Mouse (Mus musculus): Measurements from ENCODE around the gene Gm20518.

Gene Gm20518

DNA sequence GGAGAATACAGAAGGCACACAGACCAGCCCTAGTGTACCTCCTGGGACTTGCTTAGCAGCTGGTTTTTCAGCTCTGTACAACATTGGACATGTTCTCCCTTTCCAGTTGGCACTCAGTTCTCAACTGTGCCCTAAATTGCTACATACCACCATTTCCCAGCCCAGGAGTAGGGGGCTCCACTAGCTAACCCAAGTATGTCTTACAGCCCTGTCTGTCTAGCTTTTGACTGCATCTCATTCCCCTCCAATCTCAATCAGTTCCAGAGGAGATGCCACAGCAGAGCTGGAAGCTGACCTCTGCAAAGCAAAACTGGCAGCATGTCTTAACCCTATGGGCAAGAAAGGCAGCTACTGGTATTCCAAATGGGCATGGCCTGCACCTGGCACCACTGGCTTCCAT is 4.6 kb upstream of the Gm20518 start:
- no peak for DNase-seq (ENCODE audit: low spot score)

- no peak for DNase-seq (ENCODE audit: low spot score)
Observed at GRCm38 (mm10) chr16:17893923-17894322, 2.5 kb upstream of the Gm20518 start, which contains the start of gene Tssk1. TSS of gene Tssk1 (plus strand) at chr16:17894223.

DNA sequence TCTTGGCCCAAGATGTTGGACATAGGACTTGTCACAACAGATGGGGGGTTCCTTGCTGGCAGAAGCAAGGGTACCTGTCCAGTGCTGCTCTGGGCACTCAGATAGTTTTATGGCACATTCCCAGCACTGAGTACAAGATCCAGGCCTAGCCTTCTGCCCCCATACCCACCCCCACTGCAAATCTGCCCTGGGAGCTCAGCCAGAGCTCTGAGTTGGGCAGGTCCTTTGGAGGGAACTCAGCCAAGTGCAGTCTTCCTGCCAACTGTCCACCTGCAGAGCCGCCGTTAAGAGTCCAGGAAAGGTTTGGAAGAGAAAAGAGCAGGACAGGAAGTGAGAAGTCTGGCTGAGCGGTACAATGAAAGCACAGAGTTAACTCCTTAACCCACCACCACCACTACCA is 1.1 kb upstream of the Gm20518 start:
- no peak for DNase-seq (ENCODE audit: low spot score)

GRCm38 (mm10) chr16:17890917-17891566 is 429 bp downstream of the Gm20518 start:
- no peak for DNase-seq (ENCODE audit: low spot score)

GRCm38 (mm10) chr16:17890342-17890727 is 1.1 kb downstream of the Gm20518 start:
- no peak for DNase-seq (ENCODE audit: low spot score)

- no peak for DNase-seq (ENCODE audit: low spot score)
Observed at GRCm38 (mm10) chr16:17889689-17890341, 1.7 kb downstream of the Gm20518 start.

DNA sequence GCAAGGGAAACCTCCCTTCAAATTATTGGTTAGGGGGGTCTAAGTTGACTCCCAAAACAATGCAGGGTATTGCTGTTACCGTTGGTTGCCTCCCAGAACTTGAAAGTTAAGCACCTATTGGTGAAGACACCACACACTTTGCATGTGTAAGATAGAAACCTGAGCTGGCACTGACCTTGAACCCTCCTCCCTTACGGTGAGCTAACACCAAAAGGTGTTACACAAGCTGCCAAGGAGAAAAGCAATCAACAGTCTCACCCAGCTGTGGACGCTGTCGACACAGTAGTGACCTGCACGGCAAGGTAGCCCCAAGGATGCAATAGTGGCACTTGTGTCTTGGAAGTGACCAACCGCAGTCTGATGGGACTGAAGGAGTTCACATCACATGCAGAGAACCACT is 7.4 kb downstream of the Gm20518 start:
- no peak for DNase-seq (ENCODE audit: low spot score)

DNA sequence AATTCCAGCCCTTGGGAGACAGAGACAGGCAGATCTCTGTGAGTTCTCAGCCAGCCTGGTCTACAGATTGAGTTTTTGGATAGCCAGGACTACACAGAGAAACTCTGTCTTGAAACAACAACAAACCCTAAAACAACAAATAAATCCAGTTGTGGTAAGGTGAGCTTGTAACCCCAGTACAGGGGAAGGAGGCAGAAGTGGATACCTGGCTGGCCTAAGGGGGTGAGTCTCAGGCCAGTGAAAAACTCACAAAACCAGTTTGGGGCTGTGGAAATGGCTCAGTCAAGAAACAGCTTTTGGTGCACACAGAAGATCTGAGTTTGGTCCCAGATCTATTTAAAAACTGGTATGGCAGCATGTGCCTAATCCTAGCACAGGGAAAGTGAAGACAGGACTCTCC is 9.3 kb downstream of the Gm20518 start:
- DNase-seq (ENCODE audit: low spot score) = no peak

DNA sequence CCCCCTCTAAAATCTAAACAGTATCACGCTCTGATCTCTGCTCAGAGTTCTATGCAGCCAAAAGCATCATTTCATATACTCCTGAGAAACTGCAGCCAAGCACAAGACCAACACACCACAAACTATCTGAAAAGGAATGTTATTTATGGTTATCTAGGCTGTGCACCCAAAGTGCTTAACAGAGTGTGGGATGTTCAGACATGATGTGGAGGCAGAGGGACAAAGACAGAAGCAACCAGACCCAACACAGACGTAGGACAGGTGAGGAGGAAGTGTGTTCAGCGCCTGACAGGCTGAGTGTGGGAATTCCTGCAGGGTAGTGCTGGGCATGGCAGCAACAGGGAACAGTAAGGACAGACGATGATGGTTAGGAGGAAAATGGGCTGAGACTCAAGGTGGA is 11.9 kb downstream of the Gm20518 start:
- DNase-seq (ENCODE audit: low spot score) = no peak

- DNase-seq (ENCODE audit: low spot score) = no peak
Observed at GRCm38 (mm10) chr16:17876096-17876495, 15.4 kb downstream of the Gm20518 start.

DNA sequence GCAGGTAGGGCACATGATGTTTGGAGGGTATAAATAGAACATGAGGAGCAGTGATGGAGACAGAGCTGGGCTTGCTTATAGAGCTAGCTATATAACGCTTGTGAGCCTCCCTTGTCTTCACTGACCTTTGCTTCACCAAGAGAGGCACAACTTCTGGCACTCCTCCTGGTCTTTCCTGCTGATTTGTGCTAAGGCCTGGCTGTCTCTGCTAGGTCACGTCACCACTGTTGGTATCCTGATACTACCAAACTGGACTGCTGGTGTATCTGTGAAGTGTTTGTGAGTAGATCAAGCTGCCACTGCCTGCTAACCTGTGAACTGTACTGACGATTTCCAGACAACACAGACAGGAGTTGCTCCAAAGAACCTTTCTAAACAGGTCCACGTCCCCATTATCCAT is 16.3 kb downstream of the Gm20518 start:
- DNase-seq (ENCODE audit: low spot score) = no peak

DNA sequence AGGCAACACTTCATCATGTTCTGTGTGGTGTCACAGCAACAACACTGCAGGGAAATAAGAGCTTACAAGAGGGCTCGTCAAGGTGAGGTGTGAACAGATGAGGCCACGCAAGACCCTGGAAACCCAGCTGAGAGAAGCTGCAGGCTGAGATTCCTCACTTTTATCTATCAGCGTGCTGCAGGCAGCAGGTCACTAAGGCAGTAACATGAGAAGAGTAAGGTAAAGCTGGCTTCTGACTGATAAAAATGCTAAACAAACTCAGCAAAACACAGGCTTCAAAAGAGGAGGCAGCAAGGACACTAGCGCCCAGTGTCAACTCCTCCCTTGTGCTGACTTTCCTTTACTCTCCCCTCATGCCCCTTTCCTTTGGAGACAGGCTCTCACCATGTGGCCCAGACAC is 18.5 kb downstream of the Gm20518 start:
- no peak for DNase-seq (ENCODE audit: low spot score)

GRCm38 (mm10) chr16:17871248-17871647 is 20.2 kb downstream of the Gm20518 start:
- no peak for DNase-seq (ENCODE audit: low spot score)

DNA sequence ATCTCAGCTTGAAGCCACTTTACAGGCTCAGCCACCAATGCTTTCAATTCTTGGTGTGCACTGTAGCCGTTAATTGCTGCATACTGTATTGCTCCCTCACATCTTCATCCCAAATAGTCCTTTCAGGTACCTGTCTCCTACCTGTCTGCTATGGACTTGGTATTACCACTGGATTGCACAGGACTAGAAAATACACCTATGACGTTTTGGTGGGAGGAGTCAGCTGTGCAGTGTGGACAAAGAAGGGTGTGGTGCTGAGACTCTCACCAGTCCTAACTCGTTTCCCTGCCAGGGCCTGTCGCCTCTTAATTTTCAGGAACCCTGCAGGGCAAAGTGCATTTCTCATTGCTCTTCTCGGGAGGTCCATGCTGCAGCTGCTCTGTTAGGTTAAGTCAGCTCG is 25.7 kb downstream of the Gm20518 start:
- DNase-seq (ENCODE audit: low spot score) = no peak

- DNase-seq (ENCODE audit: low spot score) = no peak
Observed at GRCm38 (mm10) chr16:17865293-17865692, 26.2 kb downstream of the Gm20518 start.

DNA sequence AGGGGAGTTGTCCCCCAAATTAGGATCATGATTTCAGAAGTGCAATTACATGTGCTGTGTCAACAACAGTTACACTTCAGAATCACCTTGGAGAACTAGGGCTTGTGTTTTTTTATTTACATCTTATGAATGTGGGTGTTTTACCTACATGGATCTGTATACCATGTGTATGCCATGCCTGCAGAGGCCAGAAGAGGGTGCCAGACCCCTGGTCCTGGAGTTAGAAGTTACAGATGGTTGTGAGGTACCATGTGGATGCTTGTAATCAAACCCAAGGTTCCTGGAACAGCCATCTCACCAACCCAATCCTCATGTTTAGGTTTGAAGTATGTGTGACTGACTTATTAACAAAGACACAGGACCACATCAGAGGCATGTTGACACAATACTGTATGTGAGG is 32.9 kb downstream of the Gm20518 start:
- DNase-seq (ENCODE audit: low spot score) = no peak

DNA sequence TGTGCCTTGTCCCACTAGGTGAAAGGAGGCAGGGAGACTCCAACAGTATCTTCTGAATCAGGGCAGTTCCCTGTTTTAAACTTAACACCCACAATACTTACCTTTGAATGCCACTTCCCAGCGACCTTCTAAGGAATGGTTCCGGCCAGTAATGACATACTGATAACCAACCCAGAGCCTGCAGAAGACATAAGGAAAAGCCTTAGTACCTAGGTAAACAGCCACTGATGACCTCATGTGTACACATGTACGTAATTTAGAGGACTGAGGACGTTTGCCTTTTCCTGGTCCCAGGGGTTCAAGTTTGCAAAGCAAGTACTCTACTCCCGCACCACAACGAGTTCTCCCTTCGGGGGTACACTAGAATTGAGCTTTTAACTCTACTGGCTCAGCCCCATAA is 34.3 kb downstream of the Gm20518 start:
- DNase-seq (ENCODE audit: low spot score) = no peak

- no peak for DNase-seq (ENCODE audit: low spot score)
Observed at GRCm38 (mm10) chr16:17853263-17853662, 38.2 kb downstream of the Gm20518 start.

DNA sequence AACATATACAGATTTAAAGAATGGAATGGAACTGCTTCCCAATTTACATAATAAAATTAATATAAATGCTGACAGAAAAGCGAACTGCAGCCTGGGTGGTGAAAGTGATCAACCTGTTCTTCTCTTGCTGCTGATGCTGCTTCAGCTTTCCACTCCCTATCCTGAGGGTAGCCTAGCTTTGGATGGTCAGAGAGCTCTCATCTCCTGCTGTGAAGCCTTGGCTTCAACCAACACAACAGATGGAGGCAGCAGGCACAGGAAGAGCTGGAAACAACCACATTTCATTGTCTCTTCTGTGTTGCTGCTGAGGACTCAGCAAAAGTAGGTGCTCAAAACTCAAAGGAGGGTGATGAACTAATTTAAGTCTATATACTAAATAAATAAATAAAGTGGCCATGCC is 39.6 kb downstream of the Gm20518 start:
- DNase-seq (ENCODE audit: low spot score) = no peak

GRCm38 (mm10) chr16:17851331-17851730 is 40.1 kb downstream of the Gm20518 start:
- no peak for DNase-seq (ENCODE audit: low spot score)

GRCm38 (mm10) chr16:17849486-17849885 is 42.0 kb downstream of the Gm20518 start:
- no peak for DNase-seq (ENCODE audit: low spot score)

- DNase-seq (ENCODE audit: low spot score) = peak; percentile 65
Observed at GRCm38 (mm10) chr16:17848928-17849327, 42.5 kb downstream of the Gm20518 start.

DNA sequence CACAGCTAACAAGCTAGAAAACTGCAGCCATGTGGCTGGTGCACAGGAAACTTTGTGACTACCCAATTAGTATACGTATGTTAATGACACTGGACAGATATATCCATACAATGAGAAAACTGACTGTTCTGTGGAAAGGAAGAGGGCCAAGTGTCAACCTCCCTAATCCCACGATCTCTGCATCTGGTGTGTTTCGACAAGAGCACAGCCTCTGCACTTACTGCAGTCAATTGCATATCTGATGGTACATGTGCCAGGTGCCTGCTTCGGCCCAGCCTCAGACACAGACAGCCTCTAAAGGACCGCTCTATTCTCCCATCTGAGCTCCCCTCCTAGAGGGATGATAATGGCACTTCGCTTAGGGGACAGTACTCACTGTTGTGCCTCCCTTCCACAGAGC is 43.0 kb downstream of the Gm20518 start:
- no peak for DNase-seq (ENCODE audit: low spot score)

Measured in layer of hippocampus, adult 9-10 months (tissue).